Mouse (Mus musculus) myocyte (in vitro differentiated cells): Measurements from ENCODE around the gene Car8.

Experiments
- CEBPB ChIP-seq: IDR thresholded peaks from 2 replicates; pipeline ENCODE4 v1.6.1; 2011; ENCODE audit warnings: mild to moderate bottlenecking, moderate library complexity; ENCODE audit not compliant: poor library complexity, insufficient read depth, severe bottlenecking
- E2F4 ChIP-seq: IDR thresholded peaks from one replicate; pipeline ENCODE4 v1.6.1; 2011; ENCODE audit warnings: mild to moderate bottlenecking, control low read depth, moderate library complexity; ENCODE audit not compliant: insufficient read depth
- MAX ChIP-seq: IDR thresholded peaks from one replicate; pipeline ENCODE4 v1.6.1; 2011; ENCODE audit warnings: low read depth, mild to moderate bottlenecking, control low read depth
- MYOD1 ChIP-seq, 3 experiments: IDR thresholded peaks; one replicate each; pipeline ENCODE4 v1.6.1; 2011; ENCODE audit warnings: control low read depth in 2 of 3, low read depth in 2 of 3, mild to moderate bottlenecking in 2 of 3, moderate library complexity in 1 of 3; ENCODE audit not compliant: insufficient read length in 2 of 3, control insufficient read depth in 1 of 3
- MYOG ChIP-seq, 3 experiments: IDR thresholded peaks; one replicate each; pipeline ENCODE4 v1.6.1; 2011; ENCODE audit warnings: control low read depth in 2 of 3, low read depth in 2 of 3, mild to moderate bottlenecking in 2 of 3; ENCODE audit not compliant: insufficient read length in 2 of 3, control insufficient read depth in 1 of 3, insufficient read depth in 1 of 3
- POLR2A ChIP-seq: IDR thresholded peaks from one replicate; pipeline ENCODE4 v1.6.1; 2011; ENCODE audit warnings: low read depth, mild to moderate bottlenecking, control low read depth, moderate library complexity; ENCODE audit not compliant: insufficient read length
- POLR2AphosphoS2 ChIP-seq: IDR thresholded peaks from one replicate; pipeline ENCODE4 v1.6.1; 2011; ENCODE audit warnings: low read depth, control low read depth; ENCODE audit not compliant: insufficient read length
- REST ChIP-seq: IDR thresholded peaks from one replicate; pipeline ENCODE4 v1.6.1; 2011; ENCODE audit warnings: mild to moderate bottlenecking, control low read depth, moderate library complexity; ENCODE audit not compliant: insufficient read depth, insufficient read length
- TCF12 ChIP-seq: IDR thresholded peaks from one replicate; pipeline ENCODE4 v1.6.1; 2011; ENCODE audit warnings: mild to moderate bottlenecking, control low read depth; ENCODE audit not compliant: poor library complexity, insufficient read depth, severe bottlenecking
- TCF3 ChIP-seq: IDR thresholded peaks from one replicate; pipeline ENCODE4 v1.6.1; 2011; ENCODE audit warnings: low read depth, control low read depth; ENCODE audit not compliant: insufficient read length
- USF1 ChIP-seq: IDR thresholded peaks from one replicate; pipeline ENCODE4 v1.6.1; 2011; ENCODE audit warnings: low read depth, mild to moderate bottlenecking, control low read depth, moderate library complexity

DNA sequence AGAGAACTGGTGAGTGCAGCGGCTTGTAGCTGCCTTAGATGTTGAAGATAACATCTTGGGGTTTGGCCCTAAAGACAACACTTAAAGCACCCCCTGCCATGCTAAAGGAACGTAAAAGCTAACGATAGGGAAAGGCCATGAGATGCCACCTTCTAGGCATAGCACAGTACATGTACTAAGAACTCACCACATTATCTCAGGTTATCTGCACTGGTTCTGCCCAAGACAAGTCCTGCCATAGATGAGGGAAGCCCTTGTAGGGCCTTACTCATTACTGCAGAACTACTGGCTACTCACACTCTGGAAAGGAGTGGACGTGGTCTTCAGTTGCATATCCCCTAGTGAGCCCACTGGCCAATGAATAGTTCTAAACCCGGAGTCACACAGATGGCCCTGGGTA lies 21.6 kb downstream of the Car8 start:
- TF ChIP-seq TCF12 (no peak), POLR2A (no peak), POLR2AphosphoS2 (no peak), CEBPB (no peak), USF1 (no peak), MYOD1 (IDR thresholded peaks at IDR 0.05; ENCODE audit: control insufficient read depth in 1 of 3, insufficient read length in 2 of 3, low read depth in 2 of 3) (no peak), MYOG (IDR thresholded peaks at IDR 0.05; ENCODE audit: control insufficient read depth in 1 of 3, insufficient read depth in 1 of 3, insufficient read length in 2 of 3, low read depth in 2 of 3) (no peak), MAX (no peak), E2F4 (no peak), TCF3 (no peak), REST (no peak)
